Mouse (Mus musculus): ENCODE results near the gene Smyd2.

DNA sequence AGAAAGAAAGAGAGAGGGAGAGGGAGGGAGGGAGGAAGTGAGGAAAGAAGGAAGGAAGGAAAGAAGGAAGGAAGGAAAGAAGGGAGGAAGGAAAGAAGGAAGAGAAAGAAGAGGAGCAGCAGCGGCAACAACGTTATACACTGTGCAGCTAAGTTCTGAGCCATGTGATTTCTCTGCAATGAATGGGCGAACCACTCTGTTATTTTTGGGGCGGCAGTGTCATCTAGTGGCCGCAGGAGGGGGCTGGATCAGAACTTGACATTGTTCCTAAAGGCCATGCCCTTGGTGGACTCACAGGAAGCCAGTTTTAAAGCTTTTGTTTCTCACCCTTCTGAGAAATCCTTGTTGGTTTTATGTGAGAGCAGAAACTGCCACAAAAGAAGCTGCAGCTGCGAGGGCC lies 5.5 kb upstream of the Smyd2 start:
- TF ChIP-seq GABPA (IDR thresholded peaks at IDR 0.05; ENCODE audit: insufficient replicate concordance, low read depth, low read length) (no peak), HCFC1 (IDR thresholded peaks at IDR 0.05; ENCODE audit: low read depth, low read length) (no peak), EP300 (IDR thresholded peaks at IDR 0.05; ENCODE audit: low read length) (no peak), JUN (IDR thresholded peaks at IDR 0.05; ENCODE audit: insufficient read depth, low read depth, low read length) (no peak)
